Mouse (Mus musculus): ENCODE data around the gene Cep152. TPM values are rescaled to one million over a fixed set of nuclear protein-coding genes. Genes with fewer than 3 reads are reported as not detected.

The Cep152 gene
- polyA plus RNA-seq (2014; fragmentation: Nextera tagmentation; extraction: Ambion mirVana) = 2.2 and 3.9 TPM in 2 replicates

GRCm38 (mm10) chr2:125624837-125625351, at the start of gene Cep152:
TSS of gene Cep152 (minus strand) at chr2:125625113.
- peak; percentile 99 for ATAC-seq (ENCODE audit: low FRiP score, low TSS enrichment)
- Histone ChIP-seq H3K4me1 (ENCODE audit: control insufficient read depth, insufficient read depth, low read length) (peaks cover 5% of the 10 kb centered on the region; the same call in 1 of the 2 replicates), H3K27ac (replicated peaks; ENCODE audit: low read depth, low read length) (no peak within 1 kb of the TSS), H3K4me3 (replicated peaks; ENCODE audit: low read depth, low read length) (peak within 1 kb of the TSS; percentile 80), H3K9ac (replicated peaks; ENCODE audit: low read length) (peak within 1 kb of the TSS; percentile 64), H3K9me3 (ENCODE audit: control insufficient read depth, low read length) (no peaks in the 10 kb centered on the region), H3K36me3 (ENCODE audit: control insufficient read depth, insufficient read depth, low read length) (0 out of 2 replicates have a peak, but pooled peaks cover under 1% of the 10 kb centered on the region), H3K27me3 (ENCODE audit: control insufficient read depth, insufficient read depth, low read length) (no peaks in the 10 kb centered on the region), H3K4me2 (ENCODE audit: low read length) (peak within 1 kb of the TSS; percentile 76)
- peak; percentile 98 for DNase-seq
- WGBS = under 1% methylated on average over 50 of the region's 50 CpGs

- Histone ChIP-seq H3K4me3 (replicated peaks; ENCODE audit: low read depth, low read length) (peak within 1 kb of the TSS; percentile 81), H3K9me3 (ENCODE audit: control insufficient read depth, low read length) (no peaks in the 10 kb centered on the region), H3K27ac (replicated peaks; ENCODE audit: low read depth, low read length) (peak within 1 kb of the TSS; percentile 97), H3K4me1 (ENCODE audit: control insufficient read depth, insufficient read depth, low read length) (peaks cover 14% of the 10 kb centered on the region), H3K4me2 (ENCODE audit: low read length) (peak within 1 kb of the TSS; percentile 61), H3K36me3 (ENCODE audit: control insufficient read depth, insufficient read depth, low read length) (no peaks in the 10 kb centered on the region), H3K9ac (replicated peaks; ENCODE audit: low read length) (peak within 1 kb of the TSS; percentile 93), H3K27me3 (ENCODE audit: control insufficient read depth, insufficient read depth, low read length) (no peaks in the 10 kb centered on the region)
- peak; percentile 95 for ATAC-seq (ENCODE audit: low FRiP score, low TSS enrichment)
- under 1% methylated on average over 77 of the region's 79 CpGs for WGBS
- peak; percentile 96 for DNase-seq
Measured at GRCm38 (mm10) chr2:125672957-125673631, 48.2 kb upstream of the Cep152 start, which contains the start of gene Eid1. TSS of gene Eid1 (plus strand) at chr2:125673095.

- Histone ChIP-seq H3K4me3 (replicated peaks; ENCODE audit: low read depth, low read length) (peak overlapping the region; percentile 81), H3K9ac (replicated peaks; ENCODE audit: low read length) (peak overlapping the region; percentile 93; the same call in 1 of the 2 replicates), H3K27ac (replicated peaks; ENCODE audit: low read depth, low read length) (peak overlapping the region; percentile 97), H3K4me2 (ENCODE audit: low read length) (peak overlapping the region; percentile 61), H3K9me3 (ENCODE audit: control insufficient read depth, low read length) (no peaks in the 10 kb centered on the region), H3K4me1 (ENCODE audit: control insufficient read depth, insufficient read depth, low read length) (peaks cover 14% of the 10 kb centered on the region), H3K27me3 (ENCODE audit: control insufficient read depth, insufficient read depth, low read length) (no peaks in the 10 kb centered on the region), H3K36me3 (ENCODE audit: control insufficient read depth, insufficient read depth, low read length) (no peaks in the 10 kb centered on the region)
- WGBS = 25% methylated on average over 9 of the region's 20 CpGs
- DNase-seq = no peak
- no peak for ATAC-seq (ENCODE audit: low FRiP score, low TSS enrichment)
Measured at GRCm38 (mm10) chr2:125672568-125672956, 47.6 kb upstream of the Cep152 start.

GRCm38 (mm10) chr2:125670846-125671245, 45.9 kb upstream of the Cep152 start:
- Histone ChIP-seq H3K4me2 (ENCODE audit: low read length) (no peak overlapping the region), H3K36me3 (ENCODE audit: control insufficient read depth, insufficient read depth, low read length) (no peaks in the 10 kb centered on the region), H3K27ac (replicated peaks; ENCODE audit: low read depth, low read length) (no peak overlapping the region), H3K9ac (replicated peaks; ENCODE audit: low read length) (no peak overlapping the region), H3K4me3 (replicated peaks; ENCODE audit: low read depth, low read length) (no peak overlapping the region), H3K9me3 (ENCODE audit: control insufficient read depth, low read length) (no peaks in the 10 kb centered on the region), H3K4me1 (ENCODE audit: control insufficient read depth, insufficient read depth, low read length) (peaks cover 14% of the 10 kb centered on the region), H3K27me3 (ENCODE audit: control insufficient read depth, insufficient read depth, low read length) (no peaks in the 10 kb centered on the region)
- WGBS = 54% methylated on average over 1 of the region's 1 CpGs
- DNase-seq (peak; percentile 34), ATAC-seq (ENCODE audit: low FRiP score, low TSS enrichment) (no peak)

- Histone ChIP-seq H3K9ac (replicated peaks; ENCODE audit: low read length) (no peak overlapping the region), H3K4me2 (ENCODE audit: low read length) (no peak overlapping the region), H3K27ac (replicated peaks; ENCODE audit: low read depth, low read length) (no peak overlapping the region), H3K4me1 (ENCODE audit: control insufficient read depth, insufficient read depth, low read length) (peaks cover 4% of the 10 kb centered on the region; the same call in 1 of the 2 replicates), H3K4me3 (replicated peaks; ENCODE audit: low read depth, low read length) (no peak overlapping the region), H3K36me3 (ENCODE audit: control insufficient read depth, insufficient read depth, low read length) (no peaks in the 10 kb centered on the region), H3K9me3 (ENCODE audit: control insufficient read depth, low read length) (no peaks in the 10 kb centered on the region), H3K27me3 (ENCODE audit: control insufficient read depth, insufficient read depth, low read length) (no peaks in the 10 kb centered on the region)
- DNase-seq (no peak), ATAC-seq (ENCODE audit: low FRiP score, low TSS enrichment) (no peak)
- 89% methylated on average over 7 of the region's 7 CpGs for WGBS
Measured at GRCm38 (mm10) chr2:125667721-125668120, 42.8 kb upstream of the Cep152 start.

- no peak overlapping the region for H3K27ac ChIP-seq (replicated peaks; ENCODE audit: low read depth, low read length)
- no peak overlapping the region for H3K9ac ChIP-seq (replicated peaks; ENCODE audit: low read length)
- H3K4me3 ChIP-seq (replicated peaks; ENCODE audit: low read depth, low read length) = no peak overlapping the region
- H3K27me3 ChIP-seq (ENCODE audit: control insufficient read depth, insufficient read depth, low read length) = no peaks in the 10 kb centered on the region
- DNase-seq (no peak), ATAC-seq (ENCODE audit: low FRiP score, low TSS enrichment) (no peak)
- 76% methylated on average over 5 of the region's 5 CpGs for WGBS
- H3K36me3 ChIP-seq (ENCODE audit: control insufficient read depth, insufficient read depth, low read length) = no peaks in the 10 kb centered on the region
- no peak overlapping the region for H3K4me2 ChIP-seq (ENCODE audit: low read length)
- no peaks in the 10 kb centered on the region for H3K9me3 ChIP-seq (ENCODE audit: control insufficient read depth, low read length)
- H3K4me1 ChIP-seq (ENCODE audit: control insufficient read depth, insufficient read depth, low read length) = peaks cover 4% of the 10 kb centered on the region; the same call in 1 of the 2 replicates
Measured at GRCm38 (mm10) chr2:125667184-125667583, 42.3 kb upstream of the Cep152 start.

- Histone ChIP-seq H3K36me3 (ENCODE audit: control insufficient read depth, insufficient read depth, low read length) (no peaks in the 10 kb centered on the region), H3K4me3 (replicated peaks; ENCODE audit: low read depth, low read length) (no peak overlapping the region), H3K4me1 (ENCODE audit: control insufficient read depth, insufficient read depth, low read length) (peaks cover 4% of the 10 kb centered on the region; the same call in 1 of the 2 replicates), H3K27me3 (ENCODE audit: control insufficient read depth, insufficient read depth, low read length) (no peaks in the 10 kb centered on the region), H3K27ac (replicated peaks; ENCODE audit: low read depth, low read length) (no peak overlapping the region), H3K9me3 (ENCODE audit: control insufficient read depth, low read length) (no peaks in the 10 kb centered on the region), H3K9ac (replicated peaks; ENCODE audit: low read length) (no peak overlapping the region), H3K4me2 (ENCODE audit: low read length) (no peak overlapping the region)
- 84% methylated on average over 4 of the region's 4 CpGs for WGBS
- DNase-seq (no peak), ATAC-seq (ENCODE audit: low FRiP score, low TSS enrichment) (no peak)
Measured at GRCm38 (mm10) chr2:125666668-125667067, 41.8 kb upstream of the Cep152 start.

- H3K4me3 ChIP-seq (replicated peaks; ENCODE audit: low read depth, low read length) = no peak overlapping the region
- DNase-seq = no peak
- 88% methylated on average over 4 of the region's 4 CpGs for WGBS
- no peaks in the 10 kb centered on the region for H3K36me3 ChIP-seq (ENCODE audit: control insufficient read depth, insufficient read depth, low read length)
- no peak overlapping the region for H3K9ac ChIP-seq (replicated peaks; ENCODE audit: low read length)
- H3K9me3 ChIP-seq (ENCODE audit: control insufficient read depth, low read length) = no peaks in the 10 kb centered on the region
- H3K27me3 ChIP-seq (ENCODE audit: control insufficient read depth, insufficient read depth, low read length) = no peaks in the 10 kb centered on the region
- H3K27ac ChIP-seq (replicated peaks; ENCODE audit: low read depth, low read length) = no peak overlapping the region
- no peak for ATAC-seq (ENCODE audit: low FRiP score, low TSS enrichment)
- H3K4me2 ChIP-seq (ENCODE audit: low read length) = no peak overlapping the region
- peaks cover 4% of the 10 kb centered on the region; the same call in 1 of the 2 replicates for H3K4me1 ChIP-seq (ENCODE audit: control insufficient read depth, insufficient read depth, low read length)
Measured at GRCm38 (mm10) chr2:125665909-125666308, 41.0 kb upstream of the Cep152 start.

- no peaks in the 10 kb centered on the region for H3K27me3 ChIP-seq (ENCODE audit: control insufficient read depth, insufficient read depth, low read length)
- H3K4me1 ChIP-seq (ENCODE audit: control insufficient read depth, insufficient read depth, low read length) = peaks cover 4% of the 10 kb centered on the region; the same call in 1 of the 2 replicates
- H3K36me3 ChIP-seq (ENCODE audit: control insufficient read depth, insufficient read depth, low read length) = no peaks in the 10 kb centered on the region
- H3K4me3 ChIP-seq (replicated peaks; ENCODE audit: low read depth, low read length) = no peak overlapping the region
- H3K4me2 ChIP-seq (ENCODE audit: low read length) = no peak overlapping the region
- no peaks in the 10 kb centered on the region for H3K9me3 ChIP-seq (ENCODE audit: control insufficient read depth, low read length)
- WGBS = 90% methylated on average over 5 of the region's 5 CpGs
- H3K27ac ChIP-seq (replicated peaks; ENCODE audit: low read depth, low read length) = no peak overlapping the region
- ATAC-seq (ENCODE audit: low FRiP score, low TSS enrichment) (no peak), DNase-seq (no peak)
- no peak overlapping the region for H3K9ac ChIP-seq (replicated peaks; ENCODE audit: low read length)
Measured at GRCm38 (mm10) chr2:125665213-125665612, 40.3 kb upstream of the Cep152 start.

Measured in midbrain, embryonic 14.5 days (tissue).